Mouse (Mus musculus) layer of hippocampus, postnatal 10 days (tissue): ENCODE results near the gene Simc1. TPM values are rescaled to one million over a fixed set of nuclear protein-coding genes. Genes with fewer than 3 reads are reported as not detected.

ENCODE experiments used
- DNase-seq, 2 experiments: peaks; one replicate each; pipeline ENCODE4 v3.0.0; 2021; ENCODE audit warnings: low spot score in 2 of 2
- microRNA-seq, 2 experiments: library from miRNA; unstranded; fragments of <30 nt; microRNA quantifications; one replicate each; pipeline ENCODE4 v1.2.0; 2021
- total RNA-seq, 2 experiments: library from RNA; stranded (reverse); gene quantifications; 2 replicates each; pipeline ENCODE4 v1.2.3; 2021

Simc1 gene
- total RNA-seq, 2 experiments from 2014 or later: 20.5 to 20.7 TPM

GRCm38 (mm10) chr13:54582860-54583259 is 79.3 kb downstream of the Simc1 start:
- no peak for DNase-seq

- no peak for DNase-seq
Observed at GRCm38 (mm10) chr13:54585831-54586230, 82.3 kb downstream of the Simc1 start.

- no peak for DNase-seq
Observed at GRCm38 (mm10) chr13:54589414-54589995, 85.9 kb downstream of the Simc1 start.

- DNase-seq: peak; percentile 94
Observed at GRCm38 (mm10) chr13:54589996-54590951, 86.7 kb downstream of the Simc1 start, which contains the start of the genes Nop16 and Higd2a. Gene Nop16, minus strand, starts transcription at chr13:54590090. Gene Higd2a, plus strand, starts transcription at chr13:54590207.

GRCm38 (mm10) chr13:54591776-54592356 is 88.3 kb downstream of the Simc1 start:
- DNase-seq: no peak

- DNase-seq: no peak
Observed at GRCm38 (mm10) chr13:54593617-54594016, 90.0 kb downstream of the Simc1 start.

GRCm38 (mm10) chr13:54596107-54596690 is 92.6 kb downstream of the Simc1 start:
- DNase-seq: no peak

GRCm38 (mm10) chr13:54596870-54597269 is 93.3 kb downstream of the Simc1 start:
- DNase-seq: no peak

GRCm38 (mm10) chr13:54598622-54599143 is 95.1 kb downstream of the Simc1 start:
- no peak for DNase-seq

Small RNA genes within 50 kb of the gene (microRNA-seq; reads per million reads assigned to microRNA genes)
- gene Gm24195: 0 reads per million in 2 experiments

Other genes starting within 250 kb of the Simc1 start
- gene Cplx2, start 132.4 kb upstream of the Simc1 start, total RNA-seq: 100 to 1,000 TPM; 686 to 743 TPM
- 10 to 100 TPM; 44.7 TPM for gene Thoc3, start 34.9 kb upstream of the Simc1 start, total RNA-seq
- gene 4833439L19Rik, start 61.7 kb downstream of the Simc1 start, total RNA-seq: 100 to 1,000 TPM; 165 to 183 TPM
- 10 to 100 TPM; 49.6 to 49.9 TPM for gene Arl10, start 71.2 kb downstream of the Simc1 start, total RNA-seq
- gene Nop16, start 86.3 kb downstream of the Simc1 start, total RNA-seq: 10 to 100 TPM; 34.2 to 36.6 TPM
- 100 to 1,000 TPM; 168 to 177 TPM for gene Higd2a, start 86.4 kb downstream of the Simc1 start, total RNA-seq
- gene Cltb, start 107.6 kb downstream of the Simc1 start, total RNA-seq: 100 to 1,000 TPM; 308 to 332 TPM
- 10 to 100 TPM; 48.3 to 52.7 TPM for gene Faf2, start 118.0 kb downstream of the Simc1 start, total RNA-seq
- gene Rnf44, start 190.1 kb downstream of the Simc1 start, total RNA-seq: 100 to 1,000 TPM in 1 of 2 experiments, 10 to 100 TPM in 1; 95.0 to 114 TPM
- gene Cdhr2, start 197.7 kb downstream of the Simc1 start, total RNA-seq: under 1 TPM; 0.16 to 0.20 TPM
- gene Gprin1, start 246.1 kb downstream of the Simc1 start, total RNA-seq: 100 to 1,000 TPM; 204 TPM